Mouse (Mus musculus): Measurements from ENCODE around the gene Soat1.

GRCm38 (mm10) chr1:156476016-156476415 is 1.9 kb upstream of the Soat1 start:
- TF ChIP-seq GATA1 (IDR thresholded peaks at IDR 0.05; ENCODE audit: borderline replicate concordance, low read length) (no peak), FLI1 (IDR thresholded peaks at IDR 0.05; ENCODE audit: low read length) (no peak)
